Mouse (Mus musculus) MEL (cell line): Measurements from ENCODE around the gene Emilin1. TPM values are rescaled to one million over a fixed set of nuclear protein-coding genes. Genes with fewer than 3 reads are reported as not detected.

ENCODE experiments used
- DNase-seq: peaks from one replicate; pipeline ENCODE4 v3.0.0; 2011; ENCODE audit warnings: low read depth, low spot score
- H3K27ac ChIP-seq: 2 replicates; pipeline ENCODE4 v1.5.1; 2012; ENCODE audit warnings: low read depth, mild to moderate bottlenecking, control low read depth, low read length, moderate library complexity; ENCODE audit not compliant: control insufficient read depth
- H3K27me3 ChIP-seq, 2 experiments: fragments of 150-350 bp in 1 of 2; sonication (generic) in 1 of 2; 2 replicates each; pipeline ENCODE4 v1.6.1; 2012; ENCODE audit warnings: low read length in 2 of 2, mild to moderate bottlenecking in 2 of 2, improper control_type of control experiment in 1 of 2, moderate library complexity in 1 of 2; ENCODE audit not compliant: insufficient read depth in 2 of 2, control insufficient read depth in 1 of 2
- H3K36me3 ChIP-seq, 2 experiments: 2 replicates each; pipeline ENCODE4 v1.6.1; 2012 to 2014; ENCODE audit warnings: low read length in 2 of 2, improper control_type of control experiment in 1 of 2, inconsistent platforms in 1 of 2, mild to moderate bottlenecking in 1 of 2; ENCODE audit not compliant: insufficient read depth in 2 of 2, control insufficient read depth in 1 of 2
- H3K4me1 ChIP-seq, 2 experiments: fragments of 150-350 bp in 1 of 2; sonication (generic) in 1 of 2; 2 replicates each; pipeline ENCODE4 v1.6.1; 2012; ENCODE audit warnings: low read length in 2 of 2, improper control_type of control experiment in 1 of 2, mild to moderate bottlenecking in 1 of 2; ENCODE audit not compliant: insufficient read depth in 2 of 2, control insufficient read depth in 1 of 2
- H3K4me3 ChIP-seq, 2 experiments: fragments of 150-350 bp in 1 of 2; sonication (generic) in 1 of 2; 2 replicates each; pipeline ENCODE4 v1.5.1; 2012; ENCODE audit warnings: low read depth in 2 of 2, low read length in 2 of 2, mild to moderate bottlenecking in 2 of 2, moderate library complexity in 2 of 2, control low read depth in 1 of 2, improper control_type of control experiment in 1 of 2; ENCODE audit not compliant: control insufficient read depth in 1 of 2, insufficient read depth in 1 of 2
- H3K79me2 ChIP-seq: 2 replicates; pipeline ENCODE4 v1.6.1; 2012; ENCODE audit warnings: mild to moderate bottlenecking, low read length, moderate library complexity; ENCODE audit not compliant: control insufficient read depth, poor library complexity, insufficient read depth
- H3K9ac ChIP-seq: 2 replicates; pipeline ENCODE4 v1.6.1; 2012; ENCODE audit warnings: low read depth, mild to moderate bottlenecking, control low read depth, low read length, moderate library complexity; ENCODE audit not compliant: control insufficient read depth, poor library complexity, severe bottlenecking
- H3K9me3 ChIP-seq: fragments of 150-350 bp; sonication (generic); replicated peaks from 2 replicates; pipeline ENCODE4 v1.6.1; 2012; ENCODE audit warnings: mild to moderate bottlenecking, low read length, improper control_type of control experiment, moderate library complexity; ENCODE audit not compliant: insufficient read depth
- CHD1 ChIP-seq: IDR thresholded peaks from 2 replicates; pipeline ENCODE4 v1.6.1; 2012; ENCODE audit warnings: low read depth, mild to moderate bottlenecking, inconsistent platforms, low read length, improper control_type of control experiment
- CHD2 ChIP-seq: IDR thresholded peaks from 2 replicates; pipeline ENCODE4 v1.6.1; 2011; ENCODE audit warnings: low read length, improper control_type of control experiment
- E2F4 ChIP-seq: IDR thresholded peaks from 2 replicates; pipeline ENCODE4 v1.6.1; 2011; ENCODE audit warnings: low read depth, low read length, improper control_type of control experiment, borderline replicate concordance
- ELF1 ChIP-seq: IDR thresholded peaks from 2 replicates; pipeline ENCODE4 v1.6.1; 2014; ENCODE audit warnings: low read depth, mild to moderate bottlenecking, inconsistent platforms, low read length, improper control_type of control experiment, moderate library complexity
- EP300 ChIP-seq, 2 experiments: IDR thresholded peaks; 2 replicates each; pipeline ENCODE4 v1.6.1; 2011; ENCODE audit warnings: improper control_type of control experiment in 2 of 2, low read length in 2 of 2, low read depth in 1 of 2, mild to moderate bottlenecking in 1 of 2
- GABPA ChIP-seq: IDR thresholded peaks from 2 replicates; pipeline ENCODE4 v1.6.1; 2012; ENCODE audit warnings: low read depth, mild to moderate bottlenecking, inconsistent platforms, low read length, improper control_type of control experiment, moderate library complexity
- HCFC1 ChIP-seq: IDR thresholded peaks from 2 replicates; pipeline ENCODE4 v1.6.1; 2012; ENCODE audit warnings: low read depth, mild to moderate bottlenecking, inconsistent platforms, low read length, improper control_type of control experiment, moderate library complexity
- MAFK ChIP-seq: IDR thresholded peaks from 2 replicates; pipeline ENCODE4 v1.6.1; 2011; ENCODE audit warnings: low read depth, mild to moderate bottlenecking, low read length, improper control_type of control experiment, borderline replicate concordance
- MXI1 ChIP-seq: IDR thresholded peaks from 2 replicates; pipeline ENCODE4 v1.6.1; 2011; ENCODE audit warnings: mild to moderate bottlenecking, low read depth, low read length, improper control_type of control experiment
- MYB ChIP-seq: IDR thresholded peaks from 2 replicates; pipeline ENCODE4 v1.6.1; 2011; ENCODE audit warnings: mild to moderate bottlenecking, low read depth, low read length, improper control_type of control experiment
- NELFE ChIP-seq: IDR thresholded peaks from 2 replicates; pipeline ENCODE4 v1.6.1; 2011; ENCODE audit warnings: low read depth, low read length, improper control_type of control experiment
- NRF1 ChIP-seq: IDR thresholded peaks from 2 replicates; pipeline ENCODE4 v1.6.1; 2014; ENCODE audit warnings: low read depth, mild to moderate bottlenecking, inconsistent platforms, low read length, improper control_type of control experiment, moderate library complexity; ENCODE audit not compliant: poor library complexity, insufficient read depth, severe bottlenecking
- POLR2A ChIP-seq, 2 experiments: IDR thresholded peaks; 2 replicates each; pipeline ENCODE4 v1.6.1; 2011 to 2012; ENCODE audit warnings: low read length in 2 of 2, mild to moderate bottlenecking in 2 of 2, control low read depth in 1 of 2, improper control_type of control experiment in 1 of 2, low read depth in 1 of 2, moderate library complexity in 1 of 2; ENCODE audit not compliant: control insufficient read depth in 1 of 2, insufficient read depth in 1 of 2, poor library complexity in 1 of 2
- POLR2AphosphoS2 ChIP-seq: IDR thresholded peaks from 2 replicates; pipeline ENCODE4 v1.6.1; 2011; ENCODE audit warnings: low read length, improper control_type of control experiment
- POLR2AphosphoS5 ChIP-seq: IDR thresholded peaks from 2 replicates; pipeline ENCODE4 v1.6.1; 2012; ENCODE audit warnings: low read depth, borderline replicate concordance, mild to moderate bottlenecking, inconsistent platforms, low read length, moderate library complexity, mixed read lengths
- RCOR1 ChIP-seq: IDR thresholded peaks from 2 replicates; pipeline ENCODE4 v1.6.1; 2012; ENCODE audit warnings: low read depth, mild to moderate bottlenecking, inconsistent platforms, low read length, improper control_type of control experiment
- SIN3A ChIP-seq: IDR thresholded peaks from 2 replicates; pipeline ENCODE4 v1.6.1; 2012; ENCODE audit warnings: low read length, improper control_type of control experiment, inconsistent platforms
- SMC3 ChIP-seq: IDR thresholded peaks from 2 replicates; pipeline ENCODE4 v1.6.1; 2011; ENCODE audit warnings: low read depth, low read length, improper control_type of control experiment
- TAL1 ChIP-seq: IDR thresholded peaks from 2 replicates; pipeline ENCODE4 v1.6.1; 2012; ENCODE audit warnings: mild to moderate bottlenecking, inconsistent platforms, low read length, moderate library complexity, mixed read lengths
- TBP ChIP-seq: IDR thresholded peaks from 2 replicates; pipeline ENCODE4 v1.8.0; 2011; ENCODE audit warnings: low read depth, low read length, improper control_type of control experiment
- UBTF ChIP-seq: IDR thresholded peaks from 2 replicates; pipeline ENCODE4 v1.6.1; 2012; ENCODE audit warnings: low read depth, mild to moderate bottlenecking, inconsistent platforms, low read length, improper control_type of control experiment, moderate library complexity, borderline replicate concordance; ENCODE audit not compliant: insufficient read depth
- ZC3H11A ChIP-seq: IDR thresholded peaks from 2 replicates; pipeline ENCODE4 v1.6.1; 2012; ENCODE audit warnings: low read depth, mild to moderate bottlenecking, inconsistent platforms, low read length, improper control_type of control experiment
- ZKSCAN1 ChIP-seq: IDR thresholded peaks from 2 replicates; pipeline ENCODE4 v1.6.1; 2012; ENCODE audit warnings: low read depth, mild to moderate bottlenecking, inconsistent platforms, low read length, improper control_type of control experiment, moderate library complexity
- ZMIZ1 ChIP-seq: IDR thresholded peaks from 2 replicates; pipeline ENCODE4 v1.6.1; 2012; ENCODE audit warnings: low read depth, mild to moderate bottlenecking, inconsistent platforms, low read length, improper control_type of control experiment, moderate library complexity
- ZNF384 ChIP-seq: IDR thresholded peaks from 2 replicates; pipeline ENCODE4 v1.6.1; 2012; ENCODE audit warnings: low read depth, mild to moderate bottlenecking, inconsistent platforms, low read length, improper control_type of control experiment
- polyA plus RNA-seq, 2 experiments: library from polyadenylated mRNA; stranded (reverse) in 1 of 2; unstranded in 1 of 2; fragments of >175 nt in 1 of 2; fragments of >200 nt in 1 of 2; gene quantifications; 2 replicates each; pipeline versions ENCODE4 v1.2.1 to v1.2.4; 2012; ENCODE audit warnings: low replicate concordance in 2 of 2, low read depth in 1 of 2; ENCODE audit not compliant: insufficient read length in 2 of 2, insufficient read depth in 1 of 2, missing spikeins in 1 of 2
- total RNA-seq: library from RNA; depleted of rRNA; stranded (reverse); fragments of 300-350 nt; gene quantifications from 2 replicates; pipeline ENCODE4 v1.2.3, GENCODE M21; 2012

Emilin1 gene
- total and polyA plus RNA-seq, 3 experiments: 1.3 to 2.0 TPM; not detected in 1

DNA sequence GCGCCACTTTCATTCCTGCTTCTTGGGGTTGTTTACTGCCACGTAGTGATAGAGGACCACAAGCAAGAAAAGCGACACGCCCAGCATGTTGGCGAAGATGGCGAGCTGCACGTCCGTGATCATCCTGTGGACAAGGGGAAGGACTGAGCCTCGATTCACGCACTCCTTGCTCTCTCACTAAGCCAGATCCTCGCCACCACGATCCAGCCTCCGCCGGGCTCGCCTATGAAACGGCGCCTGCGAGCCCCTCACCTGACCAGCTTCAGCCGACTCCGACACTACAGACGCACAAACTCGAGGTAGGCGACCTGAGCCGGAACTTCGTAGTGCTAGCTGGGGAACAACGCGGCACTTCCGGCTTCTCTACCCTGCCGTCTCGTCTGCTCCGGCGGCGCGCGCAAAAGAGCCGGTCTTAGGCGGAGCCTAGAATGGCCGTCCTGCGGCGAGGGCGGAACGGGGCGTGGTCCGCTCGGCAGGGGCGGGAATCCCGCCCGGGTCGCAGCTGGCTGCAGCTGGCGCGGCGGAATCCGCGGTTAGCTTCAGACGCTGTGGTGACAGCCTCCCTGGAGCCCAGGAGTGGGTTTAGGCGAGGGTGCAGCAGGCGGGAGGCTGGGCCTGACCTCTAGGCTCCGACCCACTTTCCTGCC lies 5.7 kb upstream of the Emilin1 start, which contains the start of gene Ost4 (continued):
- no peak for TF ChIP-seq UBTF
- TF ChIP-seq CHD2: no peak
- no peak for TF ChIP-seq ZC3H11A

DNA sequence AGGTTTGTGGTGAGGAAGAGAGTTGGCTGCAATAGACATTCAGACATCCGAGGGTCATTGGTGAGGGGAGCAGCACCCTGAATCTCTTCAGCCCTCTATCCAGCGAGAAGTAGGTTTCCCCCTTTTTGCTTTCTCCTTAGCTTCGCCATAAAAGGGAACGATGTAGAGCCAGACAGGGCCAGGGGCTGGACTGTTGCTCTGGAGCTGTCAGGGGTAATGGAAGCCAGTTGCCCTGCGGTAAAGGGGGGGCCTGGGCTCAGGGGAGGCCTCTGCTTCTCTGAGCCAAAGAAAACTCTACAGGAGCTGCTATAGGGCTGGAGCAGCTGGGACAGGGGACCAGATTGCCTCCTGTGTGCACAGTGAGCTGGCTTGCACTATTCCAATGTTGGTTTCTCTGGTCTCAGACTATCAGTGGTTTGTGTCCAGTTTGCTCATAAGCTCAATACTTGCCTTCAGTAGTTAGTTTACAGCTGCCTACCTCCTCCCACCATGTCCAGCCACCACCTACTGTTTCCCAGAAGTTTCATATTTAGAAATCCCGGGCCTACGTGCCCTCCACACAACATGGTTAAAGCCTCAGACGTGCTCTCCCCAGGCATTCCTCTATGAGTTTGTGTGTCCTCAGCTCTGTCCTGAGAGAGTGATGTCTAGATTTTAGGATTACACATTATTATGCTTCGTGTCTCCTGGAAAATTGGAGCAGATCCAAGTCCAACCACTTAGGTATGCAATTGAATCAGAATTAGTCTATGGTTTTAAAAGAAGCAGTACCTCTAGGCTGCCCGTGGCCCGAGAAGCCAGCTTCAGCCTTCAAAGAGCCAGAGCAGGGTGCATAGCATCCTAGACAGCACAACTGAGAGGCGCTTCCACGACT lies 4.5 kb upstream of the Emilin1 start:
- Histone ChIP-seq H3K9me3 (no peaks in the 10 kb centered on the region), H3K4me3 (peak overlapping the region; percentile 63 to 67)
- DNase-seq: no peak

GRCm38 (mm10) chr5:30909300-30909659 lies 3.9 kb upstream of the Emilin1 start:
- H3K9ac ChIP-seq: no peak overlapping the region
- peaks cover 4 to 27% of the 10 kb centered on the region in 2 experiments for H3K4me1 ChIP-seq
- H3K4me3 ChIP-seq: no peak overlapping the region
- H3K9me3 ChIP-seq: no peaks in the 10 kb centered on the region
- no peaks in the 10 kb centered on the region for H3K27me3 ChIP-seq
- H3K36me3 ChIP-seq: peaks cover 4 to 11% of the 10 kb centered on the region in 2 experiments; a peak in 3 of 4 replicates
- peaks cover 18% of the 10 kb centered on the region for H3K79me2 ChIP-seq
- DNase-seq: no peak
- no peak overlapping the region for H3K27ac ChIP-seq
- TF ChIP-seq POLR2AphosphoS5: no peak
- TF ChIP-seq CHD2: no peak
- TF ChIP-seq CHD1: no peak
- no peak for TF ChIP-seq EP300 (IDR thresholded peaks at IDR 0.05; ENCODE audit: low read depth in 1 of 2, low read length in 2 of 2)
- TF ChIP-seq MAFK: no peak
- no peak for TF ChIP-seq NELFE
- no peak for TF ChIP-seq E2F4
- TF ChIP-seq ELF1: no peak
- no peak for TF ChIP-seq ZC3H11A
- TF ChIP-seq TAL1: no peak
- no peak for TF ChIP-seq TBP
- TF ChIP-seq MYB: no peak
- no peak for TF ChIP-seq MXI1
- no peak for TF ChIP-seq ZMIZ1
- no peak for TF ChIP-seq HCFC1
- TF ChIP-seq POLR2A (IDR thresholded peaks at IDR 0.05; ENCODE audit: control insufficient read depth in 1 of 2, insufficient read depth in 1 of 2, low read depth in 1 of 2, low read length in 2 of 2, poor library complexity in 1 of 2): no peak
- TF ChIP-seq, all 39 proteins: peak for 0

More for the DNA sequence above, 4.5 kb upstream of the Emilin1 start:
- Histone ChIP-seq H3K27ac (no peak overlapping the region), H3K9ac (peak overlapping the region; percentile 73), H3K36me3 (peaks cover 4 to 11% of the 10 kb centered on the region in 2 experiments), H3K4me1 (peaks cover 3 to 25% of the 10 kb centered on the region in 2 experiments; a peak in 3 of 4 replicates), H3K27me3 (no peaks in the 10 kb centered on the region), H3K79me2 (peaks cover 18% of the 10 kb centered on the region)
- no peak for TF ChIP-seq NRF1
- TF ChIP-seq RCOR1: no peak
- no peak for TF ChIP-seq SIN3A
- TF ChIP-seq SMC3: no peak
- no peak for TF ChIP-seq GABPA
- no peak for TF ChIP-seq ZNF384
- TF ChIP-seq HCFC1: no peak
- TF ChIP-seq ZKSCAN1: no peak
- TF ChIP-seq TAL1: no peak
- TF ChIP-seq POLR2AphosphoS2: no peak
- no peak for TF ChIP-seq TBP
